Mouse (Mus musculus) kidney, postnatal 25 days (tissue): ENCODE measurements around the gene Msh3.

Experiments used
- DNase-seq, 2 experiments: peaks; one replicate each; pipeline ENCODE4 v3.0.0; 2021; ENCODE audit warnings: mixed read lengths in 2 of 2

Msh3 gene

GRCm38 (mm10) chr13:92328000-92328399, 26.8 kb downstream of the Msh3 start:
- DNase-seq = no peak

- no peak for DNase-seq
These were observed 28.8 kb downstream of the Msh3 start for GRCm38 (mm10) chr13:92326030-92326429.

- no peak for DNase-seq
These were observed 34.0 kb downstream of the Msh3 start for GRCm38 (mm10) chr13:92320770-92321169.

GRCm38 (mm10) chr13:92314613-92315012, 40.2 kb downstream of the Msh3 start:
- no peak for DNase-seq

- no peak for DNase-seq
These were observed 49.1 kb downstream of the Msh3 start, which contains the start of gene Gm20379 for GRCm38 (mm10) chr13:92305680-92306079. Gm20379 (plus strand) TSS chr13:92305980.

GRCm38 (mm10) chr13:92304291-92304690, 50.5 kb downstream of the Msh3 start:
- no peak for DNase-seq

- DNase-seq = no peak
These were observed 51.5 kb downstream of the Msh3 start for GRCm38 (mm10) chr13:92303062-92303948.

GRCm38 (mm10) chr13:92302466-92302865, 52.3 kb downstream of the Msh3 start:
- no peak for DNase-seq

GRCm38 (mm10) chr13:92301754-92302153, 53.0 kb downstream of the Msh3 start:
- DNase-seq = no peak

GRCm38 (mm10) chr13:92299522-92299921, 55.3 kb downstream of the Msh3 start:
- no peak for DNase-seq

- no peak for DNase-seq
These were observed 57.8 kb downstream of the Msh3 start for GRCm38 (mm10) chr13:92297021-92297420.

GRCm38 (mm10) chr13:92296490-92296889, 58.3 kb downstream of the Msh3 start:
- DNase-seq = no peak

GRCm38 (mm10) chr13:92293883-92294282, 60.9 kb downstream of the Msh3 start:
- DNase-seq = no peak

- peak; percentile 38 to 69 for DNase-seq
These were observed 63.2 kb downstream of the Msh3 start for GRCm38 (mm10) chr13:92291605-92292004.

GRCm38 (mm10) chr13:92277027-92277426, 77.8 kb downstream of the Msh3 start:
- DNase-seq = no peak

GRCm38 (mm10) chr13:92275292-92275691, 79.5 kb downstream of the Msh3 start:
- no peak for DNase-seq

- DNase-seq = peak; percentile 88 to 89
These were observed 80.3 kb downstream of the Msh3 start for GRCm38 (mm10) chr13:92274274-92275198.

GRCm38 (mm10) chr13:92267076-92267475, 87.7 kb downstream of the Msh3 start:
- DNase-seq = peak in 1 of 2 experiments; percentile 10

GRCm38 (mm10) chr13:92263566-92263965, 91.2 kb downstream of the Msh3 start:
- DNase-seq = no peak

- DNase-seq = no peak
These were observed 93.5 kb downstream of the Msh3 start for GRCm38 (mm10) chr13:92261329-92261728.

- DNase-seq = no peak
These were observed 99.3 kb downstream of the Msh3 start for GRCm38 (mm10) chr13:92255480-92255879.

GRCm38 (mm10) chr13:92253850-92254249, 101.0 kb downstream of the Msh3 start:
- no peak for DNase-seq

- DNase-seq = no peak
These were observed 102.5 kb downstream of the Msh3 start for GRCm38 (mm10) chr13:92252331-92252730.
